Mouse (Mus musculus) lung, postnatal 10 days (tissue): ENCODE measurements around the gene Prokr2.

ENCODE experiments used
- DNase-seq: peaks from one replicate; pipeline ENCODE4 v3.0.0; 2021

Gene Prokr2

DNA sequence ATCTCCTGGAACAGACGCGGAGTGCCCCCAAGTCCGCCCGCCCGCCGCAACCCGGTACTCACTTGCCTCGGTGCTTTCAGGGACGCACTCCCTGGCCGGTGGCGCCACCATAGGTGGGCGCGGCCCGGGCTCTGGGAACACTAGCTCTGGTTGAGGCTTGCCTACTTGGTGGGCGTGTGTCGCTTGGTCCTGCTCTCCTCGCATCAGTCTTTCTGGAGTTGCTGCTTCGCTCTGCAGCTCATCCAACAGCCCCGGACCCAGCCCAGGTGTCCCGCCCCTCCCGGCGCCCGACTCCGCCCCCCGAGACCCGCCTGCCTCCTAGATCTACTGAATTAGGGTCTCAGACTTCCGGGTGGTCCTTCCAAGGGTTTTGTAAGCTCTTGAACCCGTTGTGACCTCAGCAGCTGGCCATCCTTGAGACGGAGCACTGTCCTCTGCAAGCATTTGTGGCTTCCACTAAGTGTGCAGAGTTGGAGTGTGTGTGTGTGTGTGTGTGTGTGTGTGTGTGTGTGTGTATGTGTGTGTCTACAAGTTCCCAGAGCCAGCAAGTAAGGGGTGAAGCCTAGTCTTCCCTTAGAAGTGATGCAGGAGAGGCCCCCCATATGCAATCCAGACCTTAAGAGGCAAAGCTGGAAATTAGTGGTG, at the start of gene Prokr2:
Gene Prokr2 (minus strand): TSS at position 254 of the 645 bp plus-strand sequence.
- peak; percentile 18 for DNase-seq

- DNase-seq: no peak
Observed at GRCm38 (mm10) chr2:132427160-132427941, 42.1 kb upstream of the Prokr2 start.

- no peak for DNase-seq
Observed at GRCm38 (mm10) chr2:132425576-132425975, 40.3 kb upstream of the Prokr2 start.

- DNase-seq: no peak
Observed at GRCm38 (mm10) chr2:132423411-132424047, 38.3 kb upstream of the Prokr2 start.

DNA sequence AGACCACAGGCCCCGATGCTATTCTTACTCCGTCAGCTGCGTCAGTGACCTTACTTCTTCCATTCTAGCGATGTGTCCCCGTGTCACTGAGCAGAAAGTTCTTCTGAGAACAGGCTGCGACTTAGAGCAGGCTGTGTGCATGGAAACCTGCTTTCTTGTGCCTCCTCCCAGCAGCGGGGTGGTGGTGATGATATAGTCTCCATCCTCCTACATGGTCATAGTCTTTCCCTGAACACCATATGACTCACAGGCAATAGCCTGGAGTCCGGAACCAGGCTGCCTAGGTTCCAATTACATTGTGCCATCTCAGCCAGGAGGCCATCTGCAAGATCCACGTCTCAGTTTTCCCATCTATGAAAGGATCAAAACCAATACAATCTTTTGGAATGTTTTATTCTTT, 37.6 kb upstream of the Prokr2 start:
- no peak for DNase-seq

DNA sequence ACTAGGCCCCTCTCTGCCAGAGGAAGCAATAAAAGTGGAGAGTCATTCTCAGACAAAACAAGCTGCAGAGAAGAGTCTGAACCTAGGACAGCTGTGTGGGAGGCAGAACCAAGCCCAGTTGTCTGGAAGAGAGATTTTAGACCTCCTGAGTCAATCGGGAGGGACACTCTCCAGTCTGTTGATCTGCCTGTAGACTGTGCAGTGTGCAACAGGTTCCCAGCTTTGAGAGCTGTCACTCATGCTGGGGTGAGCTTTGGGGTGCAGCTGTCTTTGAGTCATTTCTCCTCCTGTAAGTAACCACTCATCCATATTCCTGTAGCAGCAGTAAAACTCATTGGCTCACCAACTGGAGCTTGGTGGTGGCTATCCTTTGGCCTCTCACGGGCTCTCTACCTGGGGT, 33.2 kb upstream of the Prokr2 start:
- no peak for DNase-seq

GRCm38 (mm10) chr2:132410126-132410525, 24.9 kb upstream of the Prokr2 start:
- no peak for DNase-seq

DNA sequence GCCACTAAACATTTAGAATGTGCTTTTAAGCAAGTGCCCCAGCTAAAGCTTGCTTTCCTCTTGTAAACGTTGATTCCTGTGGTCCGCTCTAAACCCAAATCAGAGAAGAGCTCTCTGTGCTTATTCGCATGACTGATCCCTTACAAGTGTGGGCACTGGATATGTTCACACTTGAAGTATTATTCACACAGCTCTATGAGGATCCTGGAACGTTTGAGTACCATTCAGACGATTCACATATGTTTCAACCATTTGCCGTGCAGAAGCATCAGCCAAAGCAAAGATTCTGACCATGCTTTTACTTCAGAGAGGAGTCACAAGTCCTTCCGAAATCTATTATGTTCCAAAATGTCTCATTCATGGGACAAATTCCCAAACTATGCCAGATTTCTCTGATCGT, 12.9 kb upstream of the Prokr2 start:
- no peak for DNase-seq

DNA sequence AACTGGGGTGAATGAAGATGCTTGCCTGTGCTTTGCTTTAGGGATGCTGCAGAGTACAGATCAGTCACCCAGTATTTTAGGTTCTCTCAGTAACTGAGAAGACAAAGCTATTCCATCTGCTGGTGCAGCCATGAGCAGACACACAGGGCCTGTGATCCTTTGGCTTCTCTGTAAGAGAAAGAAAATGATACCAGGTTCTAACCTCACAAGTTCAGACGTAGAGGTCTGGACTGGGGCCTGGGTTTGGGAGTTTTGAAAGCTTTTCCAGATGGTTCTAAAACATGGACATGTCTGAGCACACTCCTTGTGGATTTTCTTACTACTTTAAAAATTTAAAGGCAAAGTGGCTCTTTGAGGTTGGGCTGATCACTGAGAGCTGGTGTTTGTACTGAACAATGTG, 10.5 kb upstream of the Prokr2 start:
- no peak for DNase-seq

GRCm38 (mm10) chr2:132390607-132391160, 5.4 kb upstream of the Prokr2 start:
- DNase-seq: no peak

GRCm38 (mm10) chr2:132389562-132389961, 4.3 kb upstream of the Prokr2 start:
- DNase-seq: peak; percentile 12

DNA sequence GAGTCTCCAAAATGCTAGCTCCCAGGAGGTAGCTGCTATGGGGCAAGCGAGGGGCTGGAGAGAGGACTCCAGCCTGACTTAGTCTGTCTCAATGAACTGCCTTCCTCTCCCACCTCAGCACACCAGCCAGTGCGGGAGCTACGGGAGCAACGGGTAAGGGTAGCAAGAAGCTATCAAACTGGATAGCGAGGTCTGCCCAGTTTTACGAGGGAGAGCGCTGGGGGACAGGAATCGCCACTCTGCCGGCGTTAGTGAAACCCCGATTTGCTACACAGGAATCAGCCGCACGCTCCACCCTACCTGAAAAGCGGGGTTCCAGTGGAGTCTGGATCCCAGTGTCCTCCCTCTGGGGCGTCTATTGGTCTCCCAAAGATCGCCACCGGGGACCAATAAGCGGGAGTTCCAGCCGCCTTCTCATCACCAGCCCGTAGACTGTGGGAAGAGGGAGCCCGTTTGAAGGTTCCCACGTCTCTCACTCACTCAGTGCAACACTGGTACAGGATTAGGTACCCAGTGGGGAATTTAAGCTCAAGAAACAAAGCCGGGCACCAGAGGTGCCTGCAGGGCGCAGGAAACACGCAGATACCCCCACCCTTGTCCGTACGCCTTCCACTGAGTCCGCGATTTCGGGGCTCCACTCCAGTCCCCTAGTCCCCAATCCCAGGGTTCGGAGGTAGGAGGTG, 595 bp downstream of the Prokr2 start:
- DNase-seq: no peak

DNA sequence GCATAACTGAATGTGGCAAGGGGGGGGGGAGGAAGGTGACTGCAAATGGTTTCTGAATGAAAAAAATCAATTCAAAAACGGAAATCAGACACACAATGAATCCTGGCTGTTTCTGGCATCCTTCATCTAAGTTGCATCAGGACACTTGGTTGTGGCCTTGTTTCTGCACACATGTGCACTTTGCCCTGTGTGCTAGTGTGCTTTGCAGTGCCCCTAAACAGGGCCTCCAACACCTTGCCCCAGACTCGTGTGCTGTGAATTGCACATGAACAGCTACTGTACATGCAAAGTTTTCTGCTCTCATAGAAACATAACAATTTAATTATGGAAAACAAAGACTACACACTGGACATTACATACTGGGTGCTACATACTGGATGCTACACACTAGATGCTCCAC, 2.9 kb downstream of the Prokr2 start:
- DNase-seq: no peak

DNA sequence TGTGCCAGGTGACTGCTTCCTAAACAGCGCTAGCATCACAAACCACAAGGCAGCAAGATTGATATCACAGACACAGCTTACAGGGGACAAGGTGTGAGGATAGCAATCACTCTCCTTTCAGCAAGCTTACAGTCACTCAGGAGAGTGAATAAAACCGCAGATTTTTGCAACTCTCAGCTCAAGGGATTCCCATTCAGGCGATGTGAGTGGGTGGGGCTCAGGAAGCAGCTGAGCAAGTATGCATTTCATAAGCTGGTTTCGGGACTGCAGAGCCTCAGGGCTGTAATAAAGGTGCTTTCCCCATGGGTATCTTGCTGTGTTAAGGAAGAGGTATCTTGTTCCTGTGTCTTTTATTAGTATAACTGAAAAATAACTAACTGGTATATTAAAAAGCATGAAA, 5.6 kb downstream of the Prokr2 start:
- no peak for DNase-seq

DNA sequence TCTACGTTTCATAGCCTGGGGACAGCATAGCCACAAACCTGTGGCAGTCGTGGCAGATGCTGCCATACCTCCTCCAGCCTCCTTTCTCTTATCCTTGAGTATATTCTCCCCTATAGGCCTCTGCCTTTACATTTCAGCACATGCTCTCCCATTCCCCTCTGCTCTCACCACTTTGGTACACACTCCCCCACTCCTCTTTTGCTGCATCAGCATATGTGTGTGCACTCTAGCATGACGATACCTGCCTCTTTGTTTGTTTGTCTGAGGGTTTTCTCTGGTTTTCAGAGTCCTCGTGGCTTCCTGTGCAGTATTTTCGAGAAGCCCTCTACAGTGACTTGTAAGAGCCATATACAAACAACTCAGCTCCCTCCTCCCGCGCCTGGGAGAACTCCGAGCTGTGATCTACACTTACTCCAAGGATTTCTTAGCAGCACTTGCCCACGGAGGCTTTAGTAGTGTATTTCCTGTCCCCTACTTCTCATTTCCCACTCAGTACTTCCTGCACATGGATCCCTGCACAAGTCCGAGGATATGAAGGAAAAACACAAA, 6.6 kb downstream of the Prokr2 start:
- no peak for DNase-seq

DNA sequence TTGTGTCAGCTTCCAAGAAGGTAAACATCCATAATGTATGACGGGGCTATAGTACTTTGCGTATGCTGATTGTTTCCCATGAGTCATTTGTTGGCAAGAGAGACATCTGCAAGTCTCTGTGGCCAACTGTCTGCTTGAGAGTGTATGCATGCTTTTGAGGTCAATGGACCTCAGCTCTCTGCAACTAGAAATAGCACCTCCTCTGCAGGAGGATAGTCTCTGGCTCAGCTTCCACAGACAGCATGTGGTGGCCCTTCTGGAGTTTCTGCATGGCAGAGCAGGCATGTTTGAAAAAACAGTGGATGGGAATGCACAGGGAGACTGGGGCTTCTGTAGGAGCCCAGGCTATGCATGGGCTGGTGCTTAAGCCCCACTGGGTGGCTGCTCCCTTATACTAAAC, 7.8 kb downstream of the Prokr2 start:
- no peak for DNase-seq

DNA sequence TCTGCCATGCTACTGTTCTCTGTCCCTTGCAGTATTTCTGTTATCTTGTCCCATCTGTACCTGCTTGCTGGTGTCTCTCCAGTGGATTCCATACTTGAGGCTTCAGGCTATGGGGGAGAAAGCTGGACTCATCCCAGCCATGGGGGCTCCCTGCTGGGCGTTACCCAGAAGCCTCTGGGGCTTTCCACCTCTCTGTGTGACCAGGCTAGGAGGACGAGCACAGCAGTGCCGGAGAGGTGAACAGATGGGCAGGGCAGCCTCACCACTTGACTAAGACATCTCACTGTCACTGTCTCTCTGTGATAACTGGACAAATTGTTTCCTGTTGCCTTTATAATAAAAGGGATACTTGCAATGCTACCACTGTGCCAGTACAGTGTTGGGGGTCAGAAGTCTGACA, 9.5 kb downstream of the Prokr2 start:
- no peak for DNase-seq

- no peak for DNase-seq
Observed at GRCm38 (mm10) chr2:132375135-132375534, 10.1 kb downstream of the Prokr2 start.

GRCm38 (mm10) chr2:132373748-132374147, 11.5 kb downstream of the Prokr2 start:
- no peak for DNase-seq

DNA sequence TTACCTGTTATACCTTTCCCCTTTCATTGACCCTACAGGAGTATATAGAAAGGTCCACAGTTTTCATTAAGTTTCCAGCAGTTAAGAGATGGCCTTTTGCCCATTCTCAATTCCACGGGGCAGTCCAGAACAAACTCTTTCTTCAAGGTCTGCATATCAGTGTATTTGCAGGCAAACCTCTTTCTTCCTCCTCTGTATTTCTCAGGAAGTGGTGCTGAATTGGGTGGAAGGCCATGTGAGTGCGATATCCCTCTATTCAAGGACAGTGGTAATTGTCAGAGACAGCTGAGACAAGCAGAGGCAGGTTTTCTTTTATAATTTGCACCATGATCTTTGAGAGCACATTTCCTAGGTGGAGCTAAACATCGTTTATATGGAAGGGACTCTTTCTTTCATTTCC, 16.8 kb downstream of the Prokr2 start:
- no peak for DNase-seq

DNA sequence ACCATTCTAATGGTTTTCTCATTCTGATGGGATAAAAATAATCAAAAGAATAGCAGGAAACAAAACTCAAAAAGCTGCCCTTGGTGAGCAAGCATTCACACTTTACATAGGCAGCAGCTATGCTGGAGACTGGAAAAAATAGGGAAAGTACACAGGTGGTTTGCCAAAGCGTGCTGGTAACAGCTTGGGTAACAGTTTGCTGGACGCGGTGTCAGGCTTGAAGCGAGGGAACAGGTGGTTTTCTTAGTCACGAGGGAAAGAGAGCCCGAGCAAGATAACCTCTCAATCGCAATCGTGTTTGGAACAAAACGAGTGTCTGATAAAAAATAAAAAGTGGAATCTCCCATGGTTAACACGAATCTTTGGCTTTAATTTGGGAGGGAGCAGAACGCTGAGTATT, 41.4 kb downstream of the Prokr2 start:
- no peak for DNase-seq

DNA sequence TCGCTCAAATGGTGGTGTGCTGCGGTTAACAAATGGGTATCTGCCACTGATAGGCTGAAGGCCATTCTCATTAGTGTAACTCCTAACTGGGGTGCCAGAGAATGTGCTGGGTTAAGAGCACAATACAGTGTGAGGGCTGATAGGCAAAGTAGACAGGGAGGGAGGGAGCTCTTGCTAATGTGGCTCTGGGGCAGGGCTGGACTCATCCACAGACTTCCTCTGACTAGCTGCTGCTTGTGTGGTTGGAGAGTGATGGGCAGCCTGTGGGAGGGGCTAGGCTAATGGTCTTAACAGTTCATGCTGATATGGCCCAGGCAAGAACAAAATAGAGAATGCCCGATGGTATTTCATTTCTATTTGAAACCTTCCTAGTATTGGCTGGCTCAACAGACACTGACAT, 44.0 kb downstream of the Prokr2 start:
- DNase-seq: no peak

GRCm38 (mm10) chr2:132340350-132340749, 44.9 kb downstream of the Prokr2 start:
- DNase-seq: no peak
